Mouse (Mus musculus) monocyte, adult 59 days (primary cell): Measurements from ENCODE around the gene Med12l. TPM values are rescaled to one million over a fixed set of nuclear protein-coding genes. Genes with fewer than 3 reads are reported as not detected.

Experiments used
- total RNA-seq, 2 experiments: library from RNA; stranded (reverse); gene quantifications; one replicate each; pipeline ENCODE4 v1.2.4; 2023

Med12l gene
- total RNA-seq = under 1 TPM; 0.52 to 0.76 TPM

DNA sequence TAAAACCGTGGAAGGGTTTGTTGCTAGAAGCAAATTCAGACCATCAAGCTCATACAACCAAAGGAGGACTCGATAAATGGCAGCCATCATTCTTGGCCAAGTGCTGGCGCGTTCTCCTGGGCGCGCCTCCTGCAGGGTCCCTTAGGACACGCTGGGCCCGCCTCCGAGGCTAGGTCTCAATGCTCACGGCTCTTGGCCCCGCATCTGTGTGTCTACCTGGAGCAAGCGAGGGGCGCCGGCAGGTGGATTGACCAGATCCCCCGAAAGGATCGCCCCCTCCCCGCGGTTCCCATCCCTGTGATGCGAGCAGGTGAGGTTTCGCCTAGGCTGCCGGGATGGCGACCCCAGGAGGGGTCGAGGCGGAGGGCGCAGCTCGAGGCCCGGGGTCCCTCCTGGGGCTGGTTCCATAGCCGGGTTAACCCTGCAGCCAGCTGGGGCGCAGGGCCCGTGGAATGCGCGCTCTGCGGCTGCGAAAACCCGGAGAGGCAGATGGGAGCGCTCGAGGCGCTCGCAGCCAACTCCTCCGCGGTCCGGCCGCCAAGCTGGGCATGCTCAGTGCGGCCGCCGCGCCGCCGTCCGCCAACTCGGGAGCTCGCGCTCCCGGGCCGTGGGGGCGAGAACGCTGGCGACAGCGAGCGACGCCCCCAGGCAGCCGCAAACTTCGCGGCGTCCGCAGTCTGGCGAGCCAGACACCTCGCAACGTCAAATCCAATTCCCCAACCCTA is at the start of gene Med12l:
Gene Med12l (plus strand): TSS at position 555 of the 725 bp plus-strand sequence.

DNA sequence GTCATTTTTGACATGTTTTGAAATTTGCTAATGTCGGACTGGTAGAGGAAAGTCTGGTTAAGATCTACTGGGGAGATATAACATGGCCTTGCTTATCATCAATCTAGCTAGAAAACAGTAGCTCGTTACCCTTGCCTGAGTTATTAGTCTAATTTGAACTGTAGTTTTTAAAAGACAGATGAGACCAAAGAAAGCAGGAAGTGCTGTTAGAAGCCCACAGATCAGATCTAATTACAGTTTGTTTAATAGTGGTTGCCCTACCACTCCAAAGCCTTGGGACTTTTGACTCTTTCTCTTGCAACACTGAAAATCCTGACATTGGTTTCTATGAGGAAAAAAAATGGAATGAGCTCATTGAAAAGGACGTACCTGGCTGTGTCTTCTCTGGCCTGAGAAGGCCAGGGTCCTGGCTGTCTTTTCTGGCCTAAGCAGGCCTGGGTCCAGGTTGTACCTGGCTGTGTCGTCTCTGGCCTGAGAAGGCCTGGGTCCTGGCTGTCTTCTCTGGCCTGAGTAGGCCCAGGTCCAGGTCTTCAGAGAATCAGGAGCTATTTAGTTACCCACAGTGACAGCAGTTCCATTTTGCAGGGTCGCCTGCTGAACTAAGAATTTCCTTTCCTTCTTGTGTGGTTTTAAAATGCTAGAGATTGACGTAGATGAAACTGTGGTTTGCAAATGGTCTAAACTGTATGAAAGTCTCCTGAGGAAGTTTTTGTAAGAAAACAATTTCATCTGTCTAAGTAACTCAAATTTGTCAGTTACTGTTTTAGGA is 95.8 kb downstream of the Med12l start, which contains the start of gene Gpr171:
Gene Gpr171 (minus strand): TSS at position 604 of the 769 bp plus-strand sequence.

GRCm38 (mm10) chr3:59153424-59153823 is 147.8 kb downstream of the Med12l start, which contains the start of gene P2ry14:
Gene P2ry14 (minus strand): TSS chr3:59153618.

DNA sequence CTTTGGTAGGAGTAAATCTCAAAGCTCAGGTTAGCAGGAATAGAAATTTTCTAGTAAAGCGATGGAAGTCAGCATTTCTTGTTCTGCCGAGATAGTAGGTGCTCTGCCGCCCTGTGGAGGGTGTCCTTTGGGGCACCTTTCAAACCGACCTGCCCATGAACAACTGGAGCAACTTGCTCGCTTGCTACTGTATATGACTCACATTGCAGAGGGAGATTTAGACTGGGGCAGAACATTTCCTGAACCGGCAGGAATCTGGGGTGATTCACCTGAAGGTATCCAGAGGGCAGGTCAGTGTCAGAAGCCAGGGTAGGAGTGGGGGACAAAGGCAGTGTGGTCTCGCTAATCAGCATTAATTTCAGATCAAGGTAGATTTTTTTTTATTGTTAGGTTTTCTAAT is 189.3 kb downstream of the Med12l start, which contains the start of gene Gpr87:
Gene Gpr87 (minus strand): TSS at position 167 of the 400 bp plus-strand sequence.

GRCm38 (mm10) chr3:59210727-59211126 is 205.1 kb downstream of the Med12l start, which contains the start of gene P2ry13:
Gene P2ry13 (minus strand): TSS chr3:59210882.

GRCm38 (mm10) chr3:59262704-59263103 is 257.1 kb downstream of the Med12l start, which contains the start of gene P2ry12:
Gene P2ry12 (minus strand): TSS chr3:59262871.

GRCm38 (mm10) chr3:59344065-59344905 is 338.7 kb downstream of the Med12l start, which contains the start of gene Igsf10:
Gene Igsf10 (minus strand): TSS chr3:59344394.

Other genes starting within 250 kb of the Med12l start
- not detected for gene Mindy4b-ps, start 183.5 kb upstream of the Med12l start, total RNA-seq
- gene Clrn1, start 120.5 kb upstream of the Med12l start, total RNA-seq = not detected
- 1 to 10 TPM; 2.2 to 2.8 TPM for gene Gpr171, start 96.0 kb downstream of the Med12l start, total RNA-seq
- 10 to 100 TPM in 1 of 2 experiments, 1 to 10 TPM in 1; 9.3 to 12.1 TPM for gene P2ry14, start 147.8 kb downstream of the Med12l start, total RNA-seq
- not detected for gene Gpr87, start 189.3 kb downstream of the Med12l start, total RNA-seq
- 10 to 100 TPM; 56.7 to 59.2 TPM for gene P2ry13, start 205.1 kb downstream of the Med12l start, total RNA-seq